Mouse (Mus musculus) midbrain, embryonic 15.5 days (tissue): ENCODE results near the gene Klhl3. TPM values are rescaled to one million over a fixed set of nuclear protein-coding genes. Genes with fewer than 3 reads are reported as not detected.

Source experiments
- ATAC-seq: fragments of 200-750 bp; cut with Nextera tagmentation; replicated peaks from 2 replicates; pipeline ENCODE4 v1.8.0; 2017; ENCODE audit warnings: moderate TSS enrichment
- H3K27ac ChIP-seq: fragments of 300-500 bp; sonication (generic); 2 replicates; pipeline ENCODE4 v1.5.1; 2015; ENCODE audit warnings: mild to moderate bottlenecking, inconsistent platforms
- H3K27me3 ChIP-seq: fragments of 300-500 bp; sonication (generic); replicated peaks from 2 replicates; pipeline ENCODE4 v1.6.1; 2015; ENCODE audit warnings: inconsistent platforms
- H3K36me3 ChIP-seq: fragments of 300-500 bp; sonication (generic); replicated peaks from 2 replicates; pipeline ENCODE4 v1.6.1; 2015; ENCODE audit warnings: inconsistent platforms
- H3K4me1 ChIP-seq: fragments of 300-500 bp; sonication (generic); 2 replicates; pipeline ENCODE4 v1.6.1; 2015; ENCODE audit warnings: inconsistent platforms
- H3K4me2 ChIP-seq: fragments of 300-500 bp; sonication (generic); 2 replicates; pipeline ENCODE4 v1.6.1; 2015; ENCODE audit warnings: inconsistent platforms, mild to moderate bottlenecking, moderate library complexity
- H3K4me3 ChIP-seq: fragments of 300-500 bp; sonication (generic); 2 replicates; pipeline ENCODE4 v1.5.1; 2015; ENCODE audit warnings: mild to moderate bottlenecking, inconsistent platforms
- H3K9ac ChIP-seq: fragments of 300-500 bp; sonication (generic); 2 replicates; pipeline ENCODE4 v1.6.1; 2015; ENCODE audit warnings: mild to moderate bottlenecking, inconsistent platforms
- H3K9me3 ChIP-seq: fragments of 300-500 bp; sonication (generic); 2 replicates; pipeline ENCODE4 v1.6.1; 2016; ENCODE audit warnings: inconsistent platforms
- WGBS: fragments of 180-500 bp; shearing (Covaris S2); methylation state at CpG from one replicate; pipeline ENCODE4 v1.1.7; 2015; ENCODE audit warnings: mixed read lengths; 5-methylcytosine and 5-hydroxymethylcytosine counted together
- polyA plus RNA-seq: library from polyadenylated mRNA; unstranded; fragments of >200 nt; fragmentation: Nextera tagmentation; extraction: Ambion mirVana; gene quantifications from 2 replicates; pipeline ENCODE4 v1.2.1, GENCODE M21; 2015

Gene Klhl3
- polyA plus RNA-seq, 1 experiment from 2014 or later, result 14.2 TPM

GRCm38 (mm10) chr13:58053628-58054027 lies 59.8 kb downstream of the Klhl3 start:
- Histone ChIP-seq H3K4me1 (no peaks in the 10 kb centered on the region), H3K4me2 (no peak overlapping the region), H3K9me3 (no peaks in the 10 kb centered on the region), H3K27ac (no peak overlapping the region), H3K27me3 (no peaks in the 10 kb centered on the region), H3K4me3 (no peak overlapping the region), H3K9ac (no peak overlapping the region), H3K36me3 (no peaks in the 10 kb centered on the region)
- ATAC-seq, result no peak
- 64% methylated on average over 4 of the region's 4 CpGs for WGBS

- Histone ChIP-seq H3K9me3 (no peaks in the 10 kb centered on the region), H3K36me3 (no peaks in the 10 kb centered on the region), H3K4me1 (no peaks in the 10 kb centered on the region), H3K4me2 (no peak overlapping the region), H3K9ac (no peak overlapping the region), H3K27me3 (no peaks in the 10 kb centered on the region), H3K4me3 (no peak overlapping the region), H3K27ac (no peak overlapping the region)
- no peak for ATAC-seq
- WGBS, result 86% methylated on average over 10 of the region's 10 CpGs
Measured at GRCm38 (mm10) chr13:58051654-58052053, 61.7 kb downstream of the Klhl3 start.

- Histone ChIP-seq H3K9ac (no peak overlapping the region), H3K4me3 (no peak overlapping the region), H3K4me2 (no peak overlapping the region), H3K36me3 (no peaks in the 10 kb centered on the region), H3K4me1 (no peaks in the 10 kb centered on the region), H3K9me3 (no peaks in the 10 kb centered on the region), H3K27me3 (no peaks in the 10 kb centered on the region), H3K27ac (no peak overlapping the region)
- WGBS, result 57% methylated on average over 7 of the region's 7 CpGs
- ATAC-seq, result no peak
Measured at GRCm38 (mm10) chr13:58051251-58051650, 62.1 kb downstream of the Klhl3 start.

GRCm38 (mm10) chr13:58049121-58049520 lies 64.3 kb downstream of the Klhl3 start:
- Histone ChIP-seq H3K9ac (no peak overlapping the region), H3K27me3 (no peaks in the 10 kb centered on the region), H3K4me2 (no peak overlapping the region), H3K36me3 (0 out of 2 replicates have a peak, but pooled peaks cover 4% of the 10 kb centered on the region), H3K4me3 (no peak overlapping the region), H3K4me1 (no peaks in the 10 kb centered on the region), H3K27ac (no peak overlapping the region), H3K9me3 (no peaks in the 10 kb centered on the region)
- 70% methylated on average over 5 of the region's 5 CpGs for WGBS
- no peak for ATAC-seq

- Histone ChIP-seq H3K4me2 (no peak overlapping the region), H3K9ac (no peak overlapping the region), H3K36me3 (0 out of 2 replicates have a peak, but pooled peaks cover 4% of the 10 kb centered on the region), H3K27ac (no peak overlapping the region), H3K4me3 (no peak overlapping the region), H3K27me3 (no peaks in the 10 kb centered on the region), H3K9me3 (no peaks in the 10 kb centered on the region), H3K4me1 (no peaks in the 10 kb centered on the region)
- 83% methylated on average over 3 of the region's 3 CpGs for WGBS
- no peak for ATAC-seq
Measured at GRCm38 (mm10) chr13:58048076-58048475, 65.3 kb downstream of the Klhl3 start.

- WGBS, result 92% methylated on average over 7 of the region's 7 CpGs
- H3K9me3 ChIP-seq, result no peaks in the 10 kb centered on the region
- ATAC-seq, result no peak
Measured at GRCm38 (mm10) chr13:58046178-58046577, 67.2 kb downstream of the Klhl3 start.

GRCm38 (mm10) chr13:58045278-58045677 lies 68.1 kb downstream of the Klhl3 start:
- no peaks in the 10 kb centered on the region for H3K27me3 ChIP-seq
- no peak overlapping the region for H3K4me3 ChIP-seq
- H3K9me3 ChIP-seq, result no peaks in the 10 kb centered on the region
- ATAC-seq, result no peak
- no peaks in the 10 kb centered on the region for H3K4me1 ChIP-seq
- 0 out of 2 replicates have a peak, but pooled peaks cover 4% of the 10 kb centered on the region for H3K36me3 ChIP-seq
- no peak overlapping the region for H3K27ac ChIP-seq
- 51% methylated on average over 4 of the region's 4 CpGs for WGBS
- H3K9ac ChIP-seq, result no peak overlapping the region
- H3K4me2 ChIP-seq, result no peak overlapping the region

More at GRCm38 (mm10) chr13:58046178-58046577, 67.2 kb downstream of the Klhl3 start:
- Histone ChIP-seq H3K4me1 (no peaks in the 10 kb centered on the region), H3K9ac (no peak overlapping the region), H3K36me3 (0 out of 2 replicates have a peak, but pooled peaks cover 4% of the 10 kb centered on the region), H3K27ac (no peak overlapping the region), H3K27me3 (no peaks in the 10 kb centered on the region), H3K4me3 (no peak overlapping the region), H3K4me2 (no peak overlapping the region)

GRCm38 (mm10) chr13:58043278-58043677 lies 70.1 kb downstream of the Klhl3 start:
- no peaks in the 10 kb centered on the region for H3K9me3 ChIP-seq
- no peak overlapping the region for H3K4me3 ChIP-seq
- no peaks in the 10 kb centered on the region for H3K4me1 ChIP-seq
- 0 out of 2 replicates have a peak, but pooled peaks cover 4% of the 10 kb centered on the region for H3K36me3 ChIP-seq
- no peak overlapping the region for H3K9ac ChIP-seq
- ATAC-seq, result no peak
- 95% methylated on average over 8 of the region's 8 CpGs for WGBS
- no peak overlapping the region for H3K27ac ChIP-seq
- no peaks in the 10 kb centered on the region for H3K27me3 ChIP-seq
- no peak overlapping the region for H3K4me2 ChIP-seq

- no peak for ATAC-seq
- H3K9ac ChIP-seq, result no peak overlapping the region
Measured at GRCm38 (mm10) chr13:58040112-58040511, 73.3 kb downstream of the Klhl3 start.

GRCm38 (mm10) chr13:58037506-58037905 lies 75.9 kb downstream of the Klhl3 start:
- WGBS, result 68% methylated on average over 8 of the region's 8 CpGs
- no peak overlapping the region for H3K27ac ChIP-seq
- ATAC-seq, result no peak
- H3K36me3 ChIP-seq, result no peaks in the 10 kb centered on the region
- no peaks in the 10 kb centered on the region; the same call in 1 of the 2 replicates for H3K4me1 ChIP-seq
- H3K27me3 ChIP-seq, result no peaks in the 10 kb centered on the region
- no peaks in the 10 kb centered on the region for H3K9me3 ChIP-seq
- no peak overlapping the region for H3K4me2 ChIP-seq
- H3K9ac ChIP-seq, result no peak overlapping the region
- H3K4me3 ChIP-seq, result no peak overlapping the region

More at GRCm38 (mm10) chr13:58040112-58040511, 73.3 kb downstream of the Klhl3 start:
- Histone ChIP-seq H3K4me1 (no peaks in the 10 kb centered on the region; the same call in 1 of the 2 replicates), H3K36me3 (0 out of 2 replicates have a peak, but pooled peaks cover 4% of the 10 kb centered on the region), H3K4me2 (no peak overlapping the region), H3K9me3 (no peaks in the 10 kb centered on the region), H3K4me3 (no peak overlapping the region), H3K27me3 (no peaks in the 10 kb centered on the region), H3K27ac (no peak overlapping the region)
- 64% methylated on average over 10 of the region's 10 CpGs for WGBS

GRCm38 (mm10) chr13:58035470-58036156 lies 77.8 kb downstream of the Klhl3 start:
- Histone ChIP-seq H3K4me2 (no peak overlapping the region), H3K36me3 (no peaks in the 10 kb centered on the region), H3K27ac (no peak overlapping the region), H3K9me3 (no peaks in the 10 kb centered on the region), H3K9ac (no peak overlapping the region), H3K27me3 (no peaks in the 10 kb centered on the region), H3K4me1 (no peaks in the 10 kb centered on the region; the same call in 1 of the 2 replicates), H3K4me3 (no peak overlapping the region)
- no peak for ATAC-seq
- 74% methylated on average over 10 of the region's 10 CpGs for WGBS

- no peaks in the 10 kb centered on the region for H3K27me3 ChIP-seq
- H3K9me3 ChIP-seq, result no peaks in the 10 kb centered on the region
- no peaks in the 10 kb centered on the region for H3K36me3 ChIP-seq
- H3K27ac ChIP-seq, result no peak overlapping the region
- H3K4me2 ChIP-seq, result no peak overlapping the region
- no peaks in the 10 kb centered on the region; the same call in 1 of the 2 replicates for H3K4me1 ChIP-seq
- no peak overlapping the region for H3K4me3 ChIP-seq
- no peak overlapping the region for H3K9ac ChIP-seq
- 95% methylated on average over 3 of the region's 3 CpGs for WGBS
- no peak for ATAC-seq
Measured at GRCm38 (mm10) chr13:58034985-58035384, 78.4 kb downstream of the Klhl3 start.

- no peaks in the 10 kb centered on the region; the same call in 1 of the 2 replicates for H3K4me1 ChIP-seq
- H3K4me3 ChIP-seq, result no peak overlapping the region
- no peak overlapping the region for H3K27ac ChIP-seq
- no peak for ATAC-seq
- H3K36me3 ChIP-seq, result no peaks in the 10 kb centered on the region
- no peaks in the 10 kb centered on the region for H3K27me3 ChIP-seq
- 89% methylated on average over 6 of the region's 6 CpGs for WGBS
- H3K4me2 ChIP-seq, result no peak overlapping the region
- H3K9me3 ChIP-seq, result no peaks in the 10 kb centered on the region
- H3K9ac ChIP-seq, result no peak overlapping the region
Measured at GRCm38 (mm10) chr13:58034507-58034906, 78.9 kb downstream of the Klhl3 start.
